Mouse (Mus musculus): ENCODE results near the gene Tspoap1.

Tspoap1 gene

GRCm38 (mm10) chr11:87760301-87761081, at the start of gene Tspoap1:
TSS of gene Tspoap1 (plus strand) at chr11:87760541.
- in situ Hi-C loops (cut with MboI; ENCODE audit: low sequenced_read_pairs) = no loop called here

DNA sequence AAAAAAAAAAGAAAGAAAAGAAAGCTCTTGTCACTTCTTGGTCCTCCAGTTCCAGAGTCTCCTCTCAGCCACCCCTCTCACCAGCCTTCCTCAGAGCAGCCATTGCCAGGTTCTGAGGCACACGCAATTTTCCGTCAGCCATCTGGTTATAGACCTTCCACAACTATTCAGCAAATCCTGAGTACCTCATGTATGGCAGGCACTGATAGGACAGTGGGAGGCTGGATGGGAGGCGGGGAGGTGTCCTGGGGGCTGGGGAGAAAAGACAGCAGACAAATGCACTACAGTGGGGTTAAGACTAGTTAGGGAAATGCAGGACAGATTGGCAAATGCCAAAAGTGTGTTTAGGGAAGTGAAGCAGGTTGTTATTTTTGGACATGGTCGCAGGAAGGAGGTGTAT, 48.2 kb upstream of the Tspoap1 start:
- in situ Hi-C loops (cut with MboI; ENCODE audit: low sequenced_read_pairs) = no loop called here

DNA sequence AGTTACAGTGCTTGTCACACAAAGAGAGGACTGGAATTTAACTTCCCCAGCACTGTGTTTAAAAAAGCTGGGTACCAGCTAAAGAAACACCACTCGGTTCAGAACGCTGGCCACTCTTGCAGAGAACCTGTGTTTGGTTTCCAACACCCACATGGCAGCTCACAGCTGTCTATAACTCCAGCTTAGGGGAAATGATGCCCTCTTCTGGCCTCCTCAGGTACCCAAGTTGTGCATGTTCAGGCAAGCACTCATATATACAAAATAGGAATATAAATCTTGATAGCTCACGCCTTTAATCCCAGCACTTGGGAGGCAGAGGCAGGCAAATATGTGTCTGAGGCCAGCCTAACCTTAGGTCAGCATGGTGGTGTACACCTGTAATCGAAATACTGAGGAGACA, 44.3 kb upstream of the Tspoap1 start:
- in situ Hi-C loops (cut with MboI; ENCODE audit: low sequenced_read_pairs) = no loop called here

GRCm38 (mm10) chr11:87719526-87719925, 40.8 kb upstream of the Tspoap1 start:
- in situ Hi-C loops (cut with MboI; ENCODE audit: low sequenced_read_pairs) = no loop called here

GRCm38 (mm10) chr11:87720324-87720723, 40.0 kb upstream of the Tspoap1 start:
- in situ Hi-C loops (cut with MboI; ENCODE audit: low sequenced_read_pairs) = no loop called here

DNA sequence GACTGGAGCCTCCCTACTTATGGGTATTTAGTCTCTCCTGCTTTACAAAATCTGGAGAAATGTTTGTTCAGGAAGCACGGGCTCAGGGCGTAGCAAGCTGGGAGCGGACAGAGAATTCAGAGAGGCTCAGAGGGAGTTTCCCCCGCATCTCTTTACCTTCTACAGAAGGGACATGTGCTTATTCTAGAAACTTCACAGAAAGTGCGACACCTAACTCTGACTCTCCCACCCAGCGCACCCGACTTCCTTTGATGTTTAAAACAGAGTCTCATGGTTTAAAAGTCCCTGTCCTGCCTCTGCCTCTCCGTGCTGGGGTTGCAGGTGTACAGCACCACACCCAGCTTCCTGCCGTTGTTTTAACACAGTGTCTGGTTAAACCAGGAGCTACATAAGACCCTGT, 39.5 kb upstream of the Tspoap1 start:
- in situ Hi-C loops (cut with MboI; ENCODE audit: low sequenced_read_pairs) = no loop called here

DNA sequence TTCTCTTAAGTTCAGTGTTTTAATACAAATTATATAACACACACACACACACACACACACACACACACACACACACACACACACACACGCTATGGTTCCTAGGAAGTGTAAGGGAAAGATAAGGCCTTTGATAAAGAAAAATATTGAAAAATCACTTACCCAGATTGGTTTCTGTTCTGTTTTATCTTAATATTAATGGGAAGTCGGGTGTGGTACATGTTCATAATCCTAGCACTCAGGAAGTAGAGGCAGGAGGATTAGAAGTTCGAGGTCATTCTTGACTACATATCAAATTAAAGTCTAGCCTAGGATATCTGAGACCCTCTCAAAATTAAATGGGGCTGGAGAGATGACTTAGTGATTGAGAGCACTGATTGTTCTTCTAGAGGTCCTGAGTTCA, 38.2 kb upstream of the Tspoap1 start:
- in situ Hi-C loops (cut with MboI; ENCODE audit: low sequenced_read_pairs) = no loop called here

GRCm38 (mm10) chr11:87722891-87723290, 37.5 kb upstream of the Tspoap1 start:
- in situ Hi-C loops (cut with MboI; ENCODE audit: low sequenced_read_pairs) = no loop called here

DNA sequence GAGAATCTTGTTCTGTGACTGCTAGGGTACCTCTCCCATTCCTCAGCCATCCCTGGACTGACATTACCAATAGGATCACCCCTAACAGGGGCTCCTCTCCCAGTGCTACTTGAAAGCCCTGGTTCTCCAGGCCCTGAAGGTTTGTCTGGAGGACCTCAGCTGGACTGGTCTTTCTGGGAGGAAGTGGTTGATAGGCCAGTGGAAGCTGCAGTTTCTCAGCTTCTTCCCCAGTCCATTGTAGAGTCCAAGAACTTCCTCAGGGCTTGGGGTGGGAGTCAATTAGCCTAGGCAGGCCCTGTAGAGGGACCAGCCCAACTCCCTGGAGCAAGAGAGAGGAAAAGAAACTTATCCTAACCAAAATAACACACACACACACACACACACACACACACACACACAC, 34.8 kb upstream of the Tspoap1 start:
- in situ Hi-C loops (cut with MboI; ENCODE audit: low sequenced_read_pairs) = no loop called here

- in situ Hi-C loops (cut with MboI; ENCODE audit: low sequenced_read_pairs) = no loop called here
Observed at GRCm38 (mm10) chr11:87725964-87726562, 34.3 kb upstream of the Tspoap1 start.

- in situ Hi-C loops (cut with MboI; ENCODE audit: low sequenced_read_pairs) = no loop called here
Observed at GRCm38 (mm10) chr11:87727021-87727420, 33.3 kb upstream of the Tspoap1 start.

GRCm38 (mm10) chr11:87727471-87727870, 32.9 kb upstream of the Tspoap1 start:
- in situ Hi-C loops (cut with MboI; ENCODE audit: low sequenced_read_pairs) = no loop called here

DNA sequence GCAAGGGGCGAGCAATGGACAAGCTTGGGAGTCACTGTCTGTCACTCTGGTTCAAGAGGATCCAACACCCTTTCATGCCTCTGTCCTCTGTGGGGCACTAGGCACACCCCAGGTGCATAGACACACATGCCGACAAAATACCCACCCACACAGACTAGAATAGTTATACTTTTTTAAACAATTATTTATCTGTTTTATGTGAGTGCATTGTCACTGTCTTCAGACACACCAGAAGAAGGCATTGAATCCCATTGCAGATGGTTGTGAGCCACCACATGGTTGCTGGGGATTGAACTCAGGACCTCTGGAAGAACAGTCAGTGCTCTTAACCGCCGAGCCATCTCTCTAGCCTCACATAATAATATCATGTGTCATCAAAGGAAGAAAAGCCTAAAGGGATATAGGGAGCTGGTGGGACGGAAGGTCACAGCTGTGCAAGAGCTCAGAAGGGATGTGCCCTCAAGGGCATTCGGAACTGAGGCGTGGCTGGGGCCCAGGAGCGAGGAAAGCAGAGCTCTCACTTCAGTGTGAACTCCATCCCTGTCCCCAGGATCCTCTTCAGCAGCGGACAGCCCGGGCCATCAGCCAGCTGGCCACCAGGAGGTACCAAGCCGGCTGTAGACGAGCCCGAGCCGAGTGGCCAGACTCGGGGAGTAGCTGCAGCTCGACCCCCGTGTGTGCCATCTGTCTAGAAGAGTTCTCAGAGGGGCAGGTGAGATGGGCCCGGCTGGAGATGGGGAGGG, 31.3 kb upstream of the Tspoap1 start:
- in situ Hi-C loops (cut with MboI; ENCODE audit: low sequenced_read_pairs) = no loop called here

DNA sequence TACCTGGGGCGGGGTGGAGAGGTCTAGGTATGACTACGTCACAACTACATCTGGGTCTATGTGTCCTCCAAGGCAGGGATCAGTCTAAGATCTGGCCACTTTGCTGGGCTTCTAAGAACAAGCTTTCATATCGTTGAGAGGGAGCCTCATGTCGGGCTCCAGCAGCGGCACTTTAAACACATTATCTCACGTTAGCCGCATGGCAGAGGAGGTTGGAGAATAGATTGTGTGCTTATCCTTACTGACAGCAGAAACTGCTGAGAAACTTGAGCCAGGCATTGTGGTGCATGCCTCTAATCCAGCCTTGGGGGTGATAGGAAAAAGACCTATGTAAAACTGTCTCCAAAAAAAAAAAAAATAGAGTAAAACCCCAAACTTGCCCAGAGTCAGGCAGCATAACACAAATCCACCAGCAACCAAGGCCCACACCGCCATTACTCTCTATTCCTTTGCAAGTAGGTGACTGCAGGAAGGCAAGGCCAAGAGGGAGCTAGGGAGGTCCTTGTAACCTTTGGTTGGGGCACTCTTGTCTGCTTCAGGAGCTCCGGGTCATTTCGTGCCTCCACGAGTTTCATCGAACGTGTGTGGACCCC, 30.7 kb upstream of the Tspoap1 start:
- in situ Hi-C loops (cut with MboI; ENCODE audit: low sequenced_read_pairs) = no loop called here

GRCm38 (mm10) chr11:87730652-87731310, 29.6 kb upstream of the Tspoap1 start:
- in situ Hi-C loops (cut with MboI; ENCODE audit: low sequenced_read_pairs) = no loop called here

DNA sequence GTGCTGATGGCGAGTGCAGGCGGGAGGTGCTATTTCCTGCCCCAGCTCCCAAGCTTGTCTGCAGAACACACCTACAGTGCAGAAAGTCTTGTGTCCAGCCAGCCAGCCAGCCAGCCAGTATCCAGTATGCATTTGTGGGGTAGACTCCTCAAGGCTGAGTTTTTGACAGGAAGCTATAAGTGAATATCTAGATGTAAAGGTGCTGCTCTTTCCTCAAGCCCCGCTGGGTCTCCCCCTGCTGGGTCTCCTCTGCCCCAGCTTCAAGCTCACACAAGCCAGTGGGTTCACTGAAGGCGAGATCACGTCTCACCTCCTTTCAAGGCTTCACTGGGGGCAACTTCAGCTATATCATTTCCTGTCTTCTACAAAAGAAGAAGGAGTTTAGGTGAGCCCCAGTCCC, 26.0 kb upstream of the Tspoap1 start:
- in situ Hi-C loops (cut with MboI; ENCODE audit: low sequenced_read_pairs) = no loop called here

GRCm38 (mm10) chr11:87735691-87736090, 24.6 kb upstream of the Tspoap1 start:
- in situ Hi-C loops (cut with MboI; ENCODE audit: low sequenced_read_pairs) = no loop called here

GRCm38 (mm10) chr11:87736647-87737134, 23.6 kb upstream of the Tspoap1 start:
- in situ Hi-C loops (cut with MboI; ENCODE audit: low sequenced_read_pairs) = no loop called here

DNA sequence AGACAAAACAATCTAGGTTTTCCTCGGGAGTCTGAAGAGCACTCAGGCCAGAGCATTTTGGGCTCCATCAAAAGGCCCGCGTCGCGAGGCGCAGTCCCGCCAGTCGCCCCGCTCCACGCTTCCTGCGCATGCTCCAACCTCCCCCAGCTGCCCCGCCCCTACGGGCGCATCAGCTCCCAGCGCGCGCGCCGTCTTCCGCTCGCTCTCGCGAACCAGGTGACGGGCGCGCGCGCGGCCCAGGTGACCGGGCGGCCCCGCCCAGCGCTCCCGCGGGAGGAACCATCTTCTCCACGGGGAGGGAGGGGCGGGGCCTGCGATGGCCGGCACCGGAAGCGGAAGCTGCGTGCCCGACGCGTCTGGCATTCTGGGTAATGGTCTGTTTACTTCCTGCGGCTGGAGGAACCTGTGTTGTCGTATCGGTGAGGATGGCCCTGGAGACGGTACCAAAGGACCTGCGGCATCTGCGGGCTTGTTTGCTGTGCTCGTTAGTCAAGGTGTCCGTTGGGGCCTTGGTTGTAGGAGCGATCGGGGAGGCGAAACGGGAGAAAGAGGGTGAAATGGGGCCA, 23.1 kb upstream of the Tspoap1 start, which contains the start of gene Supt4a:
Supt4a (plus strand) TSS at position 378 of the 566 bp plus-strand sequence.
- in situ Hi-C loops (cut with MboI; ENCODE audit: low sequenced_read_pairs) = no loop called here

GRCm38 (mm10) chr11:87743691-87744090, 16.6 kb upstream of the Tspoap1 start:
- in situ Hi-C loops (cut with MboI; ENCODE audit: low sequenced_read_pairs) = no loop called here
